Mouse (Mus musculus) gastrocnemius, adult 2 months (tissue): ENCODE measurements around the gene Pfkl. TPM values are rescaled to one million over a fixed set of nuclear protein-coding genes. Genes with fewer than 3 reads are reported as not detected.
A peak's percentile ranks its signal among the peaks of the same experiment; 100 is the strongest.

Experiments
- DNase-seq: peaks from one replicate; pipeline ENCODE4 v3.0.0; 2022
- H3K27ac ChIP-seq: fragments of 200-600 bp; 2 replicates; pipeline ENCODE4 v1.8.1; 2022; ENCODE audit warnings: mild to moderate bottlenecking
- H3K4me3 ChIP-seq: fragments of 200-600 bp; 2 replicates; pipeline ENCODE4 v1.8.1; 2022; ENCODE audit warnings: mild to moderate bottlenecking, moderate library complexity
- CTCF ChIP-seq: fragments of 200-600 bp; IDR thresholded peaks from 2 replicates; pipeline ENCODE4 v1.8.1; 2022; ENCODE audit warnings: antibody characterized with exemption, mild to moderate bottlenecking, moderate library complexity
- intact Hi-C: fragments of 180-260 bp; cut with DNase I; formaldehyde crosslinking; loops from one replicate; pipeline ENCODE4 v1.15.1; 2025
- total RNA-seq, 2 experiments: library from RNA; stranded (reverse); gene quantifications; 2 replicates each; pipeline ENCODE4 v1.2.3; 2021

Pfkl gene
- total RNA-seq, 2 experiments from 2014 or later: 6.0 to 6.5 TPM

DNA sequence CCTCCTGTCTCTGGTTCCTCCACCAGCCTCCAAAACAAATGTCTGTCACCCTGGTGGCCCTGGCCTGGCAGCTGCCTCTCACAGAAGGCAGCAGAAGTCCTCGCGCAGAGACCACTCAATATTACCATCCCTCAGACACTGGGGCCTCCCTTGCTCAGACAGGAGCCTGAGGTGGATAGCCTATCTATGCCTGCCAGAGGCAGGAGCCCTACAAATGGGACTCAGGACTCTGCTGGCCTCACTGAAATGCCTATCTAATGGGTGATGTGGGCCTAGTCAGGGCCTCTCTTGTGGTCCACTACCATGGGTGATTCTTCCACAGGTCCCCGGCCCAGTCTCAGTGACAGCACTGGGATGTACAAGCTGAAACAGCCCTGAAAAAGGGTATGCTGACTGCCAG lies 1.7 kb downstream of the Pfkl start:
- no peak for TF ChIP-seq CTCF
- no peak overlapping the region for H3K27ac ChIP-seq
- H3K4me3 ChIP-seq: no peak overlapping the region
- intact Hi-C loops: loop anchor here (2.0 kb wide), 1 partner anchor 23 kb away; no protein-coding TSS in a partner anchor
- no peak for DNase-seq

DNA sequence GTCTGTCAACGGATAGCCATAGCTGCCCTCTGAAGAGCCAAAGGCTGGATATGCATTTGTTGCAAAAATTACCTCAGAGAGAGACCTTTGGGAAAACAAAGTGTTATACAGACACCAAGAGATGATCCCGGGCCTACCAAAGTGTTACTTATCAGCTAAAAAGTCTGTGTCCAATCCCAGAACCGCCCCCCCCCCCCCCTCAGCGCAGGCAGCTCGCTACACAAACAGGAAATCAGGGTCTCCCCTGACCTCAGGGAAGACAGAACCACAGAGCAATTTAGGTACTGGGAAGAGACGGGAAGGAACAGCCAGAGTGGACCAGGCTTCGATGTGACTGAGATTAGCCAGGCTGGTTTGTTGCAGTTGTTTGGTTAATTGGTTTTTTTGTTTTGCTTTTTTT lies 2.7 kb downstream of the Pfkl start:
- H3K27ac ChIP-seq: no peak overlapping the region
- intact Hi-C loops: no loop called here
- no peak overlapping the region for H3K4me3 ChIP-seq
- no peak for DNase-seq
- no peak for TF ChIP-seq CTCF

DNA sequence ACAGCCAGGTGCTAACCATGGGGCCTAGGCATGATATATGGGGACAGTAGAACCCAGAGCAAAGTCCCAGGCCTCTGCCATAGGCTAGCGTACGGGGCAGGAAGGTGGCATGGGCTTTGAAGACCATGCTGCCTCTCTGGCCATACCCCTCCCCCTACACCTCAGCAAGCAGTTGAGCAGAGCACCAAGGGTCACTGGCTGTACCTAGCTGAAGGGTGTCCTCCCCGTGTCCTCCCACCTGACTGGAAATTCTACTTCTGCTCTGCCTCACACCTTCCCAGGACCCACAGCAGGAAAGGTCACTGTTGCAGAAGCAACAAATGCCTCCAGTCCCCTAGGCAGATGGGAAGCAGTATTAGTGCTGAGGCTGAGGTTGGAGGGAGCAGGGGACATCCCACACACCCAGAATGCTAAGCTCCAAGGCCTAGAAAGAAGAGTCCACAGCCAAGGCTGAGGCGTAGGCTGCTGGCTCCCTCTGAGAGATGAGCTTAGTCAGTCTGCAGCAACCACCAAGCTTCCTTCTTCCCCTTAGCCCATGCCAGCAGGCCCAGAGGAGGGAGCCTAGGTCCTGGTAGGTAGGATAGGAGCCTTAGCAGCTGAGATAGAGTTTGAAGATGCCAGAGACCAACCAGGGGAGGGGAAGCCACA lies 4.0 kb downstream of the Pfkl start:
- TF ChIP-seq CTCF: no peak
- intact Hi-C loops: no loop called here

DNA sequence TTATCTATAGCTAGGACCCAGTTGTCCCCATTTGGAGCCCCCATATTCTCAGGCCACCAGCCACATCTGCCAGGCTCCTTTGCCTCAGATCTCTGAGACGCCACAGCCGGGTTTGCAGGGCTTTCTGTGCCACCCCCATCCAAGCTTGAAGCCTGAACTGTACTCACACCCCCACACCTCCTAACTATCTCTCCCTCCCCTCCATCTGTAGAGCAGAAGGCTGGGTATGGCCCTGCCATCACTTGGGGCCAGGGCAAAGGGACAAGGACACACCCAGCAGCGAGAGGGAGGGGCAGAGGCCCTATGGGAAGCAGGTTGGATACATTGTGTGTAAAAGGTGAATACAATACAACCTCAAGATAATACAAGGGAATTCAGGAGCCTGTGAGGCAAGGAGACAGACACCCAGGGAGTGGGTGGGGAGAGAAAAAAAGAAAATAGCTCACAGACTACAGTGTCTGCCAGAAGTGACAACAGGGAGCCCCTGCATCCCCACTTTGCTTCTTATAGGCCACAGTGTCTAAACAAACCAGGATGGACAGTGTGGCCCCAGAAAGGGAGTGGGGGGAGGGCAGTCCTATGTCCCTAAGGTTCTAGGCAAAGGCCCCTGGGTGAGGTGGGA lies 5.3 kb downstream of the Pfkl start:
- DNase-seq: no peak
- intact Hi-C loops: no loop called here
- Histone ChIP-seq H3K4me3 (no peak overlapping the region), H3K27ac (no peak overlapping the region)
- no peak for TF ChIP-seq CTCF

More for the DNA sequence above, 4.0 kb downstream of the Pfkl start:
- Histone ChIP-seq H3K27ac (no peak overlapping the region), H3K4me3 (no peak overlapping the region)
- DNase-seq: no peak

DNA sequence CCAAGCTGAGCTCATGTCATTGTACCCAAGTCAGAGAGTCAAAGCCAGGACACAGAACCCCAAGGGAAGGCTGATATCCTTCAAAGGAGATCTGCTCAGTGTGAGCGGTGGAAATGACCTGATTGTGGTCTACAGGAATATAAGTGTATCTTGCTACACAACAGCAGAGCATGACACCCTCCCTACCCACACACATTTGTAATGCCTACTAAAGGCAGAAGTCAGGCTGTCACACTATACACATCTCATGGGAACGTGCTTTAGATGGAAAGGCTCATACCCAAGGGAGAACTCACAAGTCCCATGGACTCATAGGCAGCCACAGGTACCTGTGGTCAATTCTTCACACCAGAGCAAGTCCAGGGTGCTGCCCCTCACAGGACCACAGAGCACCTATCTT lies 7.6 kb downstream of the Pfkl start:
- H3K4me3 ChIP-seq: no peak overlapping the region
- intact Hi-C loops: no loop called here
- H3K27ac ChIP-seq: no peak overlapping the region
- DNase-seq: no peak
- no peak for TF ChIP-seq CTCF

DNA sequence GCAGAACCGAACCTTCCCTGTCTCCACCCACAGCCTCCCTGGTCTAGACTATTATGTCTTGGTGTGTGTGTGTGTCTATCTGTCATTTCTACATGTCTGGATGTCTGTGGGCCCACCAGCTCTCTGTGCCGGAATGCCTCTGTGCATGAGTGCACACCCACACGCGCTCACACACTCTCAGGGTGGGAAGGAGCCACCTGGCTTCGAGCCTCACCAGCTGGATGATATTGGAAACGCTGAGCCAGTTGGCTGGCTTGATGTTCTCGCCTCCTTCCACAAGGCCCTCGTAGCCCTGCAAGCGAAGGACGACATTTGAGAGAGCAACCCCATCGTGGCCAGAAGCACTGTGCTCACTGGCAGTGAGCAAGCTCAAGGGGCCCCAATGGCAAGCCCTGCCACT lies 8.1 kb downstream of the Pfkl start:
- intact Hi-C loops: no loop called here
- no peak overlapping the region for H3K4me3 ChIP-seq
- peak; percentile 78 for DNase-seq
- TF ChIP-seq CTCF: no peak
- H3K27ac ChIP-seq: no peak overlapping the region

DNA sequence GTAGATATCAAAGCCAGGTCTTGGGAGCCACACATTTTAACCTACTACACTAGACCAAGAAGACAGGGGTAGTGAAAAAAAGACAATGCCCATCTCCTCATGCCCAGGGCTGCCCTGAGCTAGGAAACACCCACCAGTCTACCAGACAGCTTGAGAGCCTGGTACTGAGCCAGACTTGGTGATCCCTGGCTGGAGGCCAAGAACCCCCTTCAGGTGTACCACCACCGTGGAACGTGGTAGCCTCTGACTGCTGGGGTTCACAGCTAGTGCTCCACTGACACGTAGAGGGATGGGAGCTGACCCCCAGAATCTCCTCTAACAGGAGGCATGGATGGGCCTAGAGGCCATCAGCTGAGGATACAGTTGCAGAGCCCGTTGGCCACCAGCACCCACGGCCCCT lies 9.7 kb downstream of the Pfkl start:
- H3K4me3 ChIP-seq: no peak overlapping the region
- H3K27ac ChIP-seq: no peak overlapping the region
- intact Hi-C loops: no loop called here
- TF ChIP-seq CTCF: no peak
- no peak for DNase-seq

DNA sequence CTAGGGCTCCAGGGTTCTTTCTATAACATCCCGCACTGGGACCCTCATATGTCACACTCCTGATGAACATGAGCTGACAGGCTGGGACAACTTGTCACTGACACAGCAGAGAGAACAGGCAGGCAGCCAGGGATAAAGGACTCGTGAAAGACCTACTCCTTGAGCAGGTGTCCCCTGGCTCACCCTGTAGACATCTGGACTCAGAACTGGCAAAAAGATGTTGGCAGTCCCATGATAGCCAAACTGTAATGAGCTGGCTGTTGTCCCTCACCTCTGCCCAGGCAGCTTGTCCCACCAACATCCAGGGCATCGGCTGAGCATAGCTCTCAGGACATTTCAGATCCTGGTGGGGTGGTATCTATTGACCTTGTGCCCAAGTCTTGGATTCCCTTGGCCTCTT lies 14.2 kb downstream of the Pfkl start:
- intact Hi-C loops: no loop called here
- TF ChIP-seq CTCF: no peak
- DNase-seq: no peak
- H3K27ac ChIP-seq: no peak overlapping the region
- no peak overlapping the region for H3K4me3 ChIP-seq

DNA sequence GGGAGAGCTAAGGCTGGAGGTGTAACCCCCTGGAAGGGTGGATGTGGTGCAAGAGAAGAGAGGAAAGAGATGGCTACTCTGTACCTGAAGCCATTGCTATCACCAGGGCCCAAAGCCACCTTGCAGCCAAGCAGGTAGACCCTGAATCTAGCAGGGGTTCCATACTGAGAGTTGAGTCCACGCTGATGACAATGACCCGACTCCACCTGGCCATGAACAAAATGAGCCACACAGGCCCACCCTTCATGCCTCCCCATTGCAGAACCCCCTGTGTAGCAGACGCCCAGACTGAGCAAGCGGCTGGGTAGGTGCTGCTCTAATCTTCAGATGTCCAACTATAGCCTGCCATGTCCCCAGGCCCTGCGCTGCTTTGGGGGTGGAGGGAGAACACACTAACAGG lies 24.1 kb downstream of the Pfkl start:
- DNase-seq: no peak
- TF ChIP-seq CTCF: no peak
- intact Hi-C loops: loop anchor here (2.0 kb wide), 1 partner anchor 23 kb away; no protein-coding TSS in a partner anchor
- Histone ChIP-seq H3K4me3 (no peak overlapping the region), H3K27ac (no peak overlapping the region)

DNA sequence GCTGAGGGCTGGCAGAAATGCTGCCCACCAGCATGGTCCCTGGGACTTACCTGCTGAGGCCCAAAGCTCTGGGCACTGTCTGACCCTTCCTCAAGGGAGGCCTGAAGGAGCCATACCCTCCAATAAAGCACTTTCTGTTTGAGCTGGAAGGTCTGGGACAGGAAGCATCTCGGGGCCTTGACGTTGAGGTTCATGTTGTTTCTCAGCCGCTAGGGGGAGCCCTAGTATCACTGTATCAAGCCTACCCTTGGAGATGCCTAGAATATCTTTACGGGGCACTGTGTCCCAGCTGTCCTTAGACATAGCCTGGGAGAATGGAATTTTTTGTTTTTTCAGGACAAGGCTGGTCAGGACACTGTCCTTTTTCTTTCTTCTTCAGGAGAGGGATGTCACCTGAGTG lies 25.2 kb downstream of the Pfkl start:
- DNase-seq: peak; percentile 67
- Histone ChIP-seq H3K27ac (no peak overlapping the region), H3K4me3 (no peak overlapping the region)
- intact Hi-C loops: loop anchor here (2.0 to 5.0 kb wide), 2 partner anchors 24 to 43 kb away; no protein-coding TSS in a partner anchor
- TF ChIP-seq CTCF: peak; percentile 87

DNA sequence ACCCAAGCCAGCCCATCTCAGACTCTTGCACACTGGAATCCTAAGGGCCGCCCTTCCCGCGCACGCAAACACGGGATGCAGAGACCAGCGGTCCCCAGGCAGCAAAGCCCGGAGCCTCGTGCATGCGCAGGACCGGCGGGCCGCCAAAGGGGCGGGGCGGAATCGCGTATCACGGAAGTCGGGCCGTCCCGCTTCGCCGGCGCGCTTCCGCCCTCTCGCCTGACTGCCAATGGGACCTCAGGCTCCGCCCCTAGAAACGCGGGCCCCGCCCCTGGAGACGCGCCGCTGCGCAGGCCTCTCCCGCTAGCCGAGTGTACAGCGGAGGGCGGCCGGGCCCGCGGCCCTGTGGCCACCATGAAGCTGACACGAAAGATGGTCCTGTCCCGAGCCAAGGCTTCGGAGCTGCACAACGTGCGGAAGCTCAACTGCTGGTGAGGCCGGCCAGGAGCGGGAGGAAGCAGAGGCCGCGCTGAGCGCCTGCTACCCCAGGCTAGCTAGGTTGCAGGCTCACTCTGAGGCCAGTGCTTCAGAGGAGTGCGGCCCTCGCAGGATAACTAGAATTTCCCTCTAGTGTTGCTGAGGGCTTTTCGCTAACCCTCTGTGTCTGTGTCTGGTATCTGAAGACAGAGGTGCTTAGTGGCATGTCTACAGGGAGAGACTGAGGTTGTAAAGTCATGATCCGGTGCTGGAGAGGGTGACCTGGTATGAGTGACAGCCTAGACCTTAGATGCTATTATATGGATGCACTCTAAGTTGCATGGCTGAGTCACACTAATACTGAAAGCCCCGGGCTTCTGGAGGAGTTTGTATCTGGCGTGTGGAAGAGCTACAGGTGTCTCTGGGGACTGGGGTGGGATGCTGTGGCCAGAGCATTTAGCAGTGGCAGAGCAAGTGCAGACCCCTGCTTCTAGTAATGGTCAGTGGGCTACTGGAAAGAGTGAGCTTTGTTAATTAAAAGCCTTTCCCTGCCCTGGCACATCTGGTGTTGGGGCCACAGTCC lies 31.2 kb downstream of the Pfkl start, which contains the start of gene 1810043G02Rik:
Gene 1810043G02Rik, plus strand, starts transcription at position 174 of the 1,000 bp plus-strand sequence.
- 0 out of 2 replicates have a peak, but pooled peaks have one; percentile 0 for TF ChIP-seq CTCF
- Histone ChIP-seq H3K27ac (peak within 1 kb of the TSS; percentile 81), H3K4me3 (peak within 1 kb of the TSS; percentile 82)
- intact Hi-C loops: no loop called here
- peak; percentile 100 for DNase-seq

DNA sequence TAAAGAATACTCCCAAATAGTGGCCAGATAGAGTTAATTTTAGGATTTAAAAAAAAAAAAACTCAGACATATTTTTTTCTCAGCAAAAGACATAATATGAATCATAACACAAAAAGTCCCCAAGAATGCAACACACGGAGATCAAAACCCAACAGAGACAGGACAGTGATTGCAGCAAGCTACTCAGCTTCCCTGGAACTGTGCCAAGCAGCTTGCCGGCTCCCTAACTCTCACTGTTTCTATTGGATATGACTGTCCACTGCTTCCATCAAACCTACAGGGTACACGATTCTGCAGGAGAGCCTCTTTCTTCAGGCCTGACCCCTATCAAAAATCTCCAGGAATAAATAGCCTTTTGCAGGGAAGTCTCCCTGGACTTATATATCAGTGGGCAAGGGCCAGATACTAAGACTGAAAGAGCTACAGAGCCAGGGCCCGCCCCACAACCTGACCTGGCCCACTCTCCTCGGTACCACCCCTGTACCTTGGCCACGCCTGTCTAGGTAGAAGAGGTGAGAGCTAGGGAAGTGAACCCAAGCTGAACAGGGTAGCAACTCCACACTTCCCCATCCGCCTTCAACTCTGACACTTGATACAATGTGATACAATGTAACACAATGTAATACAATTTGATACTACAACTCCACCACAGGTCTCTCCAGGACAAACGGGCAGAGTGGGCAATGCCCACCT lies 33.3 kb downstream of the Pfkl start:
- TF ChIP-seq CTCF: no peak
- Histone ChIP-seq H3K27ac (no peak overlapping the region), H3K4me3 (no peak overlapping the region)
- no peak for DNase-seq
- intact Hi-C loops: no loop called here
